Mouse (Mus musculus): ENCODE measurements around the gene Brd7.

DNA sequence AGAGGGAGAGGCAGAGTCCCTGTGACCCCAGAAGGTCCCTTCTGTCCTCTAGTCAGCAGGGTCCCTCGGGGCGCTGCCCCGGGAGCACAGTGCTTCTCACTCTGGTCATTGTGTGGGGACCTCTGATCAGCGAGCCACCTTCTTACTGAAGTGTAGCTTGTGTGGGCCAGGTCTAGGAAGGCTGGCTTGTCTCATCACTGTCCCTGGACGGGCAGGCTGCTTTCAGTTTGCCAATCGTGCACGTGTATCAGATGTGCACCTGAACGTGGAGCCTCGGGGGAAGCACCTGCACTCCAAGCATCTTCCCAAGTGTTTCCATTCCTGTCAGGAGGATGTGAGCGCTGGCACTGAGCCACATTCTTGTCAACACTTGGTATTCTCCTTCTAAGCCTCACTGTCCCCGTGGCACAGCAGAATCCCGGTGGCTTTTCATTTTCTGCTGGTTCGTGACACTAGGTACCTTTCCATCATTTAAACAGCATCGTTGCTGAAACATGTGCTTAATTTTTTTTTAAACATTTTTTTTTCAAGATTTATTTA, 75.5 kb downstream of the Brd7 start:
- TF ChIP-seq CTCF (IDR thresholded peaks at IDR 0.05; ENCODE audit: low read depth, low read length): no peak
- TF ChIP-seq POLR2A (IDR thresholded peaks at IDR 0.05; ENCODE audit: extremely low read depth, insufficient read depth, low read length): no peak
